Mouse (Mus musculus): Measurements from ENCODE around the gene Cd8b1.
"Not testable (repeated sequence)": the region's sequence is repeated elsewhere in the genome, so short reads cannot be mapped to it uniquely, and the experiment has no call there.

Gene Cd8b1

DNA sequence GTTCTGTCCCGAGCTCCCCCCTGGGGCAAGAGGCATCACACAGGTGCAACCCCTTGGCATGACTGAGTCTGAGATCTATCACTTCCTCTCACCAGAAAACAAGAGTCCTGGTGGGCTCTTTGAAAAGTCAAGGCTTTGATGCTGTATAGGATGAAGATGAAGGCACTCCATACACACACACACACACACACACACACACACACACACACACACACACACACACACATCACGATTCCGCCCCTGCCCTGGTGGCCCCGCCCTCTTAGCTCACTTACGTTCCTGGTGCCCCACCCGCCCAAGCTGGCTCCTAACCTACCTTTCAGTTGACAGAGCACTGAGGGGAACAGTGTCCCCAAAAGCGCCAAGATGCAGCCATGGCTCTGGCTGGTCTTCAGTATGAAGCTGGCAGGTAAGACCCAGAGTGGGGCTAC, at the start of gene Cd8b1:
TSS of gene Cd8b1 (plus strand) at position 298 of the 431 bp plus-strand sequence.
- DNase-seq (ENCODE audit: low read depth, low spot score): no peak

GRCm38 (mm10) chr6:71273715-71274114, 48.9 kb upstream of the Cd8b1 start:
- DNase-seq (ENCODE audit: low read depth, low spot score): no peak

- DNase-seq (ENCODE audit: low read depth, low spot score): no peak
Measured at GRCm38 (mm10) chr6:71274621-71275020, 48.0 kb upstream of the Cd8b1 start.

DNA sequence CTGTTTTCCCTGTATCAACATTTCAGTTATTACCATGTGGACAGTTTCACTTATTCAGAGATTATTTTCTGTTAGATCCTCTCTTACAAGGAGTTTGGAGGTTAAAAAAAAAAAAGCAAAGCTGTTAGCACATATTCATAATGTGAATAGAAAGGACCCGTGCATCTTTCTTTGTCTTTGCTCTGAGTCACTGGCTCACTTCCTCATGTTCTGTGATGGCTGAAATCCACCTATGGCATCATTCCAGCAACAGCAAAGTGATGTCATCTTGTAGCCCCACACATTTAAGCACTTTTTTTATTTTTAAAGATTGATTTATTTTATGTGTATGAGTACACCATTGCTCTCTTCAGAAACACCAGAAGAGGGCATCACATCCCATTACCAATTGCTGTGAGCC, 43.2 kb upstream of the Cd8b1 start:
- DNase-seq (ENCODE audit: low read depth, low spot score): peak; percentile 87

DNA sequence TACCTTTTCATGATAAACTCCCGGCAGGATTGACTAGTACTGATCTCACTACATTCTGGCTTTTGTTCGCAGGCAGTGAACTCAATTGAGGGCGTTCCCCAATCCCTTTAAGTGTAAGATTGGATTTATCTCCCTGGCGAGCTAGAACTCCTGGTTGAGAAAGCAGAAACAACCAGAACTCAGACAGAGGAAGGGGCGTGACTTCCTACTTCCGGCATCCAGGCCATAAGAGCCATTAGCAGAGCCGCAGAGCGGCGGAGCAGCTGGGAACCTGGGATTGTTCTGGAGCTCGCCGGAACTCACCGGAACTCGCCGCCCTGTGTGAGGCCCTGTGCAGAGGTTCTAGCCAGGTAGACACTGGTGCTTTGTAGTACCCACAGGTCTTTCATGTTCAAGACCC, 29.1 kb upstream of the Cd8b1 start:
- DNase-seq (ENCODE audit: low read depth, low spot score): no peak

- DNase-seq (ENCODE audit: low read depth, low spot score): no peak
Measured at GRCm38 (mm10) chr6:71295303-71295702, 27.3 kb upstream of the Cd8b1 start.

DNA sequence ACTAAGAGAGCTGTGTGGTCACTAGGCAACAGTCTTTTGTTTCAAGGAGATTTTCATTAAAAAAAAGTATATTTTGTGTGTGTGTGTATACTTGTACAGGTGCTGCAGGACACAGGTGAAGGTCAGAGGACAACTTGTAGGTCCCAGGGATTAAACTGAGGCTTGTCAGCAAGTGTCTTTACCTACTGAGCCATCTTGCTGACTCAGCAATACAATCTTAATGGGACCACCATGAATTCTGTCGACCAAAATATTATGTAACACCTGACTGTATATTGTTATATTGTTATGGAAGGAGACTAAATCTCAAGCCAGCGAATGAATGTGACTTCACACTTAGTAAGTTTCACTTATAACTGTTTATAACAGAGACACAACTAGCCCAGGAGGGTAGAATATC, 24.5 kb upstream of the Cd8b1 start:
- no peak for DNase-seq (ENCODE audit: low read depth, low spot score)

GRCm38 (mm10) chr6:71298751-71299150, 23.8 kb upstream of the Cd8b1 start:
- peak; percentile 48 for DNase-seq (ENCODE audit: low read depth, low spot score)

DNA sequence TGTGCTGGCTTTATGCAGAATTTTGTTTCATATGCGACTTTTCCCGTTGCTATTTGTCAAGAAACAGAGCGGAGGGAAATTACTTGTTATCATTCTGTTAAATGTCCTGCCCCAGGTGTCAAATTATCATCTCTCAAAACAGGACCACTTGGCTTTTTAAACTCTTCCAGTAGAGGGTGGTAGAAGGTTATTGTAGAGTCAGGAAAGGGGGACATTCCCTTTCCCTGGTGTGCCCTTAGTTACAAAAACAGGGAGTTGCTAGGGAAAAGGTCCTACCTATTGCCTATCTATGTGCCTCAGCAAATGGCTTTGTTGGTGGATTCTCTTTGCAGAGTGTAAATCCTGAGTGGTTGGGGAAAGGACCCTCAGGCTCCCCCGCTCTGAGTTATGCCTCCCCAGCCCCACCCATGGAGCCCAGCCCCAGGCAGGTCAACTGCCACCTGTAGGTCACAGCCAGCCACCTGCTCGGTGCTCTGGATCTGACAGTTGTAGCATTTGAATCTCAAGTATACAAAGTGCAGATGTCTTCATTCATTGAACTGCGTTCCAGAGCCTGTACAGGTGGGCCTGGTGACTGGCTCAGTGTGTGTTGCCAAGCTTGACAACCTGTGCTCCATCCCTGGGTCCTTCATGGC, 20.4 kb upstream of the Cd8b1 start:
- DNase-seq (ENCODE audit: low read depth, low spot score): peak; percentile 18

DNA sequence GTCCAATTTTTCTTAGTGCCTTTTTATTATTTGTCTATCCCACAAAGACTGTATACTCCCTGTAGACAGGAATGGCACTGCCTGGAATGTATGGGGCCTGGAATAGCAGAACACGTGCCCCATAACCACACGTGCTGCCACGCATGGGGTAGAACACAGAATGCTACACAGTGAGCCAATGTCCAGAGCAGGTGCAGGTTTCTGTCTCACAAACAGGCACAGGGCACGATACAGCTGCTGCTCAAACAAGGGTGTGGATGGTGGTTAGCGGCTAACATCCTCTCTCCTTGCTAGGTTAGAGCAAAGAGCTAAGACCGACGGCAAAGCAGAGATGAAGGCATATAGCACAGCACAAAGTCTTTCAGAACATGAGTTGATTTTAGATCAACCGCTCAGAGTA, 15.1 kb upstream of the Cd8b1 start:
- no peak for DNase-seq (ENCODE audit: low read depth, low spot score)

DNA sequence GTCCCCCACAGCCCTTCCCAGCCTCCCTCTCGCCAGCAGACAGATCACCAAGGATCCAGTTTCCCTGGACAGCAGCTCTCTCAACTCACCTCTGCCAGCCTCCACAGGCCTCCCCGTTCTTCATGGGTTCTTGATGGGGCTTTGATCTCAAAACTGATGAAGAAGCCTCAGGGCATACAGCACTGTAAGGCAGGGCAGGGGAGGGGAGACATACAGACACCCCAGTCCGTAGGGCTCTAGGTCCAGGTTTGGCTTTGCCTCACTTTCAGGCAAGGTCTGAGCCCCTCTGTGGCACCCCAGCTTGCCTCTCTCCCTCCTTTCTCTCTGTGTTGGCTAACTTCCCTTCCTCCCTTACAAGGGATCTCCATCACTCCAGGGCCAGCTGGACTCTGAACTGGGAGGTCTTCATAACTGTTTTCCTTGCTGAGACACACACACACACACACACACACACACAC, 733 bp upstream of the Cd8b1 start, which contains the start of gene Smyd1:
TSS of gene Smyd1 (minus strand) at position 408 of the 458 bp plus-strand sequence.
- no peak for DNase-seq (ENCODE audit: low read depth, low spot score)

DNA sequence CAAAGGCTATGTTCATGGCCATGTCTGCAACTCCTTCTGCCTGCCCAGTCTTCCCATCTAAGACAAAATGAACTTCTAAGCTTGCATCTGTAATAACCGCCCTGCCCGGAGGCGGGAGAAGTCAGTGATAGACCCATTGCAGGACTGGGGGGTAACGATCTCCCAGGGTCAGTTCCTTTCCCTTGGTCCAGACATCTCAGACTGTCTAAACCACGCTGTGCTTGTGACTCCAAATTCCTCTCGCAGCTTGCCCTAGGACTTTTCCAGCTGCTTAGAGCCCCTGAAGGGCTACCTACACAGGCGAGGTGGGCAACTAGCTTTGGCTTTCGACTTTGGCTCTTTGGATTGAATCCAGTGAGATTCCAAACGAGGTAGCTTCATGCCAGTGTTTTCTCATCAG, 2.2 kb downstream of the Cd8b1 start:
- DNase-seq (ENCODE audit: low read depth, low spot score): no peak

GRCm38 (mm10) chr6:71329881-71330280, 7.3 kb downstream of the Cd8b1 start:
- no peak for DNase-seq (ENCODE audit: low read depth, low spot score)

DNA sequence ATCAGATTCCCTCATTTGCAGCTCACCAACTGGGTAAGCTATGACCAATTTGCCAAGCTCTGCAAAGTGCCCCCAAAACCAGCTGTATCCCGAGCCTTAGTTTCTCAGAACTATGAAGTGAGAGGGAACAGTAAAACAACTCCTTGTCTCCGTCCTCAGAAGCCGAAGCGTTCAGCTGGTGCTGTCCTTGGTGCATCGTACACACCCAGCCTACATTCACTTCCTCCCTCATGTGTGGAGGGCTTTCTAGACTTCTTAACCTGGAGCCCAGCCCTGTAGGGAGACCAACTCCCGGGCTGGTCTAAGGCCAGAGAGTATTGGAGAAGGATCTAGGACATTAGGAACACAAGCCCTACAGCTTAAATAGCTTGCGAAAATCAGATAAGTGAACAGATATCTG, 7.9 kb downstream of the Cd8b1 start:
- no peak for DNase-seq (ENCODE audit: low read depth, low spot score)

- not testable (repeated sequence) for DNase-seq (ENCODE audit: low read depth, low spot score)
Measured at GRCm38 (mm10) chr6:71331491-71331890, 8.9 kb downstream of the Cd8b1 start.

- no peak for DNase-seq (ENCODE audit: low read depth, low spot score)
Measured at GRCm38 (mm10) chr6:71332236-71332965, 9.8 kb downstream of the Cd8b1 start.

- DNase-seq (ENCODE audit: low read depth, low spot score): no peak
Measured at GRCm38 (mm10) chr6:71333031-71333430, 10.4 kb downstream of the Cd8b1 start.

- no peak for DNase-seq (ENCODE audit: low read depth, low spot score)
Measured at GRCm38 (mm10) chr6:71333578-71334273, 11.1 kb downstream of the Cd8b1 start.

GRCm38 (mm10) chr6:71337666-71338065, 15.1 kb downstream of the Cd8b1 start:
- no peak for DNase-seq (ENCODE audit: low read depth, low spot score)

GRCm38 (mm10) chr6:71338941-71339340, 16.4 kb downstream of the Cd8b1 start:
- no peak for DNase-seq (ENCODE audit: low read depth, low spot score)

DNA sequence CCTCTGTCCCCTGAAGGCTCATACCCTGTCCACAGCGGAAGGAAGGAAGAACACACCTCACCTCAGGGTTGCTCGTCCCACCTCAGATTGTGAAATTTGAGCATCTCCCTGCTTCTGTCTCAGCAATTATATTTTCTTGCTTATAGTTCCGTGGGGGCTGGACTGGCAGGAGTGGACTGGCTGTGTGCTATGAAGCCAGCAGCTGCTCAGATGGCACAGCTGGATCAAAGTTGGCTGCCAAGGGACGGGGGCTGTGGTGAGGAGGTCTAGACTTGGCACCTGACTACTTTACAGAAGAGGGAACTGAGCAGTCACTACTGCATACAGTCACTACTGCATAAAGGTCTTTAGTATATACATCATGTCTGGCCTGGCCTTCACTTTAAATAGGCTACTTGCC, 16.8 kb downstream of the Cd8b1 start:
- DNase-seq (ENCODE audit: low read depth, low spot score): no peak

GRCm38 (mm10) chr6:71341179-71341578, 18.6 kb downstream of the Cd8b1 start:
- DNase-seq (ENCODE audit: low read depth, low spot score): no peak

GRCm38 (mm10) chr6:71348006-71348405, 25.4 kb downstream of the Cd8b1 start:
- DNase-seq (ENCODE audit: low read depth, low spot score): no peak
